Mouse (Mus musculus) testis, adult 2 months (tissue): Measurements from ENCODE around the gene Arl2. TPM values are rescaled to one million over a fixed set of nuclear protein-coding genes. Genes with fewer than 3 reads are reported as not detected.
A peak's percentile ranks its signal among the peaks of the same experiment; 100 is the strongest.

ENCODE experiments used
- H3K27ac ChIP-seq: fragments of 200-500 bp; 2 replicates; pipeline ENCODE4 v1.5.1; 2012; ENCODE audit warnings: low read depth, low read length; ENCODE audit not compliant: control insufficient read depth, insufficient read depth
- H3K27me3 ChIP-seq: fragments of 200-500 bp; 2 replicates; pipeline ENCODE4 v1.6.1; 2012; ENCODE audit warnings: mild to moderate bottlenecking, low read length, moderate library complexity; ENCODE audit not compliant: control insufficient read depth, insufficient read depth
- H3K36me3 ChIP-seq: fragments of 200-500 bp; 2 replicates; pipeline ENCODE4 v1.6.1; 2012; ENCODE audit warnings: mild to moderate bottlenecking, low read length; ENCODE audit not compliant: control insufficient read depth, insufficient read depth
- H3K4me1 ChIP-seq: fragments of 200-500 bp; 2 replicates; pipeline ENCODE4 v1.6.1; 2012; ENCODE audit warnings: low read length; ENCODE audit not compliant: control insufficient read depth, insufficient read depth
- H3K4me3 ChIP-seq: fragments of 200-500 bp; 2 replicates; pipeline ENCODE4 v1.5.1; 2012; ENCODE audit warnings: low read depth, mild to moderate bottlenecking, low read length, moderate library complexity, mixed read lengths; ENCODE audit not compliant: control insufficient read depth
- CTCF ChIP-seq: fragments of 200-500 bp; IDR thresholded peaks from 2 replicates; pipeline ENCODE4 v1.5.1; 2012; ENCODE audit warnings: low read depth, mild to moderate bottlenecking, inconsistent platforms, low read length, moderate library complexity; ENCODE audit not compliant: control insufficient read depth, insufficient read depth, insufficient replicate concordance
- POLR2A ChIP-seq: fragments of 200-500 bp; IDR thresholded peaks from 2 replicates; pipeline ENCODE4 v1.6.1; 2012; ENCODE audit warnings: low read depth, mild to moderate bottlenecking, inconsistent platforms, low read length, moderate library complexity; ENCODE audit not compliant: control insufficient read depth
- polyA plus RNA-seq: library from polyadenylated mRNA; depleted of rRNA; stranded (reverse); fragments of >200 nt; gene quantifications from 2 replicates; pipeline ENCODE4 v1.2.3, GENCODE M21; 2012

Arl2 gene
- polyA plus RNA-seq, 1 experiment = 61.5 TPM

DNA sequence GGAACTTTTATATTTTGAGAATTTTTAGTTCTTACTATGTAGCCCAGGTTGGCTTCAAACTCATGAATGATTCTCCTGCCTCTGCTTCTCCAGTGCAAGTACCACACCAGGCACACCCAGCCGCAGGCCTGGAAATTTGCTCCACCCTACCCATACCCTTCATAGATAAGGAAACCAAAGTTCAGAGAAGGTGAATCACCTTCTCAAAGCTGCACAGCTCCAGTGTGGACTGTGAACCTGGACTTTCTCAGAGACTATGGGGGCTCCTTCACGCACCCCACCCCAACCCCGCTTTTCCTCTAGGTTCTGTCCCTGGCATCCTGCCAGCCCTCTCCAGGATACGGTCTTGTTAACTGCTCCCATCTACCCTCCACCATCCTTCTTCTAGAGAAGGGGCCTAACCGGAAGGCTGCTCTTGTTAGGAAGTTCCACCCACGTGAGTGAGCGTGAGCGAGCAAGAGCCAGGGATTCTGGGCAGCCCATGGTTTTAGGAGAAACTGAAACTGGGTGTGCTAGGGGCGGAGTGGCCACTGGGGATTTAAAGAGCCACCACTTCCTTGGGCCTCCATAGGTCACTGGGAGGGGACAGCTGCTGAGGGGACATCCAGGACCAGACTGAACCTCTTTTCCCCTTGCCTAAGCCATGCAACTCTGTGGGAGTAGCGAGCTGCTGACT lies 22.7 kb upstream of the Arl2 start:
- no peak overlapping the region for H3K4me3 ChIP-seq
- no peaks in the 10 kb centered on the region for H3K27me3 ChIP-seq
- no peaks in the 10 kb centered on the region for H3K4me1 ChIP-seq
- no peaks in the 10 kb centered on the region for H3K36me3 ChIP-seq
- no peak overlapping the region for H3K27ac ChIP-seq
- TF ChIP-seq POLR2A (no peak), CTCF (no peak)

DNA sequence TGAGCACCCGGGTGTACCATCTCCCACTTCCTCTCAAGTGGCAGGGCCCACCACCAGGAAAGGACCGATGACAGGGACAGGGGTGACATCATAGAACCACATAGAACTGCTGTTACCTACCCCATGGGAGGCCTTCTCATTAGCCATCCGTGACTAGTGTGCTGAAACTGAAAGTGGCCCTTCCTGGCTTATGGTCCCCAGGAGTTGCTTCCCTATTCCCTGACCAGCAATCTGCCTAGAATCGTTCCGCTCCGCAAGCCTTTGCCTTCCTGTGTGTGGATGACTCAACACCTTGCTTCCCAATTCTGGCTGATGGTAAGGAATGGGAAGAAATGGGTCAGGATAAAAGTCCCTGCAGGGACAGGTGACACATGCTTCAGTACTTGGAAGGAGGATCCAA lies 15.9 kb upstream of the Arl2 start:
- no peaks in the 10 kb centered on the region for H3K36me3 ChIP-seq
- H3K4me1 ChIP-seq = no peaks in the 10 kb centered on the region
- TF ChIP-seq POLR2A (no peak), CTCF (no peak)
- H3K4me3 ChIP-seq = no peak overlapping the region
- H3K27ac ChIP-seq = no peak overlapping the region
- H3K27me3 ChIP-seq = no peaks in the 10 kb centered on the region

- TF ChIP-seq CTCF (peak; percentile 25; the same call in 1 of the 2 replicates), POLR2A (no peak)
- H3K4me3 ChIP-seq = no peak overlapping the region
- no peak overlapping the region for H3K27ac ChIP-seq
- H3K36me3 ChIP-seq = no peaks in the 10 kb centered on the region
- no peaks in the 10 kb centered on the region for H3K4me1 ChIP-seq
- no peaks in the 10 kb centered on the region for H3K27me3 ChIP-seq
Measured at GRCm38 (mm10) chr19:6156372-6156771, 15.0 kb upstream of the Arl2 start.

DNA sequence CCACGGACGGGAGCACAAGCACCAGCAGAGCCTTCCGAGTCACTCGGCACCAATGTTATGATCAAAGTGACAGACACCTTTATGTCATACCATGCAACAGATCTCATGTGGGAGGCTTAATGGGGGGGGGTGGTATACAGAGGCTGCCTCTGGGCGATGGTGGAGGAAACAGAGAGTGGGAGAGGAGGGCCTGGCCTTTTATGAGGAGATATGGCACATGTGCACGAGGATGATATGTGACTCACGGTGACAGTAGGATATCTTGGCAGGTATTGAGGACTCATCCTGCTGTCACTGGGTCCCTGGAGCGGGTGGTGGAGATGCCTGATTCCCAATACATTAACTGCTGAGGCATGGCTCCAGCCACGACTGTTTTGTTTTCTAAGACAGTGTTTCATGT lies 13.8 kb upstream of the Arl2 start:
- Histone ChIP-seq H3K27ac (no peak overlapping the region), H3K4me3 (no peak overlapping the region), H3K4me1 (no peaks in the 10 kb centered on the region), H3K36me3 (no peaks in the 10 kb centered on the region), H3K27me3 (no peaks in the 10 kb centered on the region)
- TF ChIP-seq POLR2A (no peak), CTCF (no peak)

- no peak overlapping the region for H3K4me3 ChIP-seq
- no peaks in the 10 kb centered on the region for H3K27me3 ChIP-seq
- H3K4me1 ChIP-seq = peaks cover 3% of the 10 kb centered on the region
- TF ChIP-seq CTCF = no peak
- no peak for TF ChIP-seq POLR2A
- H3K27ac ChIP-seq = no peak overlapping the region
- no peaks in the 10 kb centered on the region for H3K36me3 ChIP-seq
Measured at GRCm38 (mm10) chr19:6144842-6145241, 3.5 kb upstream of the Arl2 start.

DNA sequence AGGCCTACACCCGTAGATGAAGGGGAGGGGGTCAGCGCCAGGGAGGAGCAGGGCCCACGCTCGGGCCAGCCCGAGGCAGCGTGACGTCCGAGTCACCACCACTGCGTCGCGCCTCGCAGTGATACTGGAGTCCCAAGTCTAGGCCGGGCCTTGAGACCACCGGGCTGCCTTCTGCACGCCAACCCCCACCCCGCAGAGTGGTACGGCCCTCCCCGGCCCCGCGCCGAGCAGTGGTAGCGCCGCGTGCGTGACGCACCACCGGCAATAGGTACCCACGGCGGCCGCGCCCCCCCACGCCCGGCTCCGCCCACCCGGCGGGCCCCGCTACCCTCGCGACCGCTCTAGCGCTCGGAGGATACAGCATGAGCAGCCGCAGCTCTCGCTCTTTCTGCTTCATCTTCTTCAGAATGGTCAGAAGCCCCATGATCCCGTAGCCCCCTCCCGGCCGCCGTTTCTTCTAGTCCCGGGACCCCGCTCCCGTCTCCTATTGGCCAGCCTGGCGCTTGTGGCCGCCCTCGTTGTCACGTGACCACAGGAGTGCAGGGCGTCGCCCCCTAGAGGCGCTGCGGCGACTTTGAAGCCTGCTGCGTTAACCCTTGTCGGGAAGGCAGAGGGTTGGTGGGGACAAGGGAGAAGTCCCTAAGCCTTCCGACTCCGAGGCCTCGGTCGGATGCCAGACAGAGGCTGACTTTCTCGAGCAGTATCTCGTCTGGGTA lies 512 bp downstream of the Arl2 start, which contains the start of gene Batf2:
Batf2 (plus strand) TSS at position 306 of the 716 bp plus-strand sequence.
- Histone ChIP-seq H3K27ac (peak within 1 kb of the TSS; percentile 97), H3K36me3 (no peaks in the 10 kb centered on the region), H3K4me1 (peaks cover 7% of the 10 kb centered on the region), H3K27me3 (no peaks in the 10 kb centered on the region), H3K4me3 (peak within 1 kb of the TSS; percentile 97)
- peak; percentile 74 for TF ChIP-seq CTCF
- peak; percentile 73; the same call in 1 of the 2 replicates for TF ChIP-seq POLR2A

GRCm38 (mm10) chr19:6140374-6140677 lies 1.0 kb downstream of the Arl2 start:
- H3K4me1 ChIP-seq = peaks cover 7% of the 10 kb centered on the region
- H3K36me3 ChIP-seq = no peaks in the 10 kb centered on the region
- no peaks in the 10 kb centered on the region for H3K27me3 ChIP-seq
- no peak for TF ChIP-seq CTCF
- TF ChIP-seq POLR2A = no peak
- peak overlapping the region; percentile 97 for H3K27ac ChIP-seq
- H3K4me3 ChIP-seq = peak overlapping the region; percentile 97
